Mouse (Mus musculus) forelimb bud, embryonic 11.5 days (tissue): ENCODE results near the gene Olfml3.

Source experiments
- DNase-seq: peaks from one replicate; pipeline ENCODE4 v3.0.0-alpha.2; 2012; ENCODE audit warnings: low read depth, low spot score

Olfml3 gene

GRCm38 (mm10) chr3:103737778-103738571 is at the start of gene Olfml3:
Gene Olfml3, minus strand, starts transcription at chr3:103738001.
- DNase-seq, result peak; percentile 93

- DNase-seq, result no peak
Observed at GRCm38 (mm10) chr3:103787225-103787624, 49.4 kb upstream of the Olfml3 start.

GRCm38 (mm10) chr3:103782844-103783609 is 45.2 kb upstream of the Olfml3 start:
- DNase-seq, result no peak

GRCm38 (mm10) chr3:103780777-103781176 is 43.0 kb upstream of the Olfml3 start:
- no peak for DNase-seq

GRCm38 (mm10) chr3:103780271-103780670 is 42.5 kb upstream of the Olfml3 start:
- DNase-seq, result no peak

- DNase-seq, result no peak
Observed at GRCm38 (mm10) chr3:103779183-103779582, 41.4 kb upstream of the Olfml3 start.

- no peak for DNase-seq
Observed at GRCm38 (mm10) chr3:103778660-103779059, 40.9 kb upstream of the Olfml3 start.

- DNase-seq, result no peak
Observed at GRCm38 (mm10) chr3:103777940-103778339, 40.1 kb upstream of the Olfml3 start.

- DNase-seq, result no peak
Observed at GRCm38 (mm10) chr3:103774009-103774408, 36.2 kb upstream of the Olfml3 start.

GRCm38 (mm10) chr3:103773508-103773907 is 35.7 kb upstream of the Olfml3 start:
- DNase-seq, result no peak

GRCm38 (mm10) chr3:103772846-103773245 is 35.0 kb upstream of the Olfml3 start:
- DNase-seq, result no peak

- no peak for DNase-seq
Observed at GRCm38 (mm10) chr3:103771531-103772130, 33.8 kb upstream of the Olfml3 start.

- DNase-seq, result no peak
Observed at GRCm38 (mm10) chr3:103766789-103767188, 29.0 kb upstream of the Olfml3 start.

- no peak for DNase-seq
Observed at GRCm38 (mm10) chr3:103759261-103759970, 21.6 kb upstream of the Olfml3 start.

- DNase-seq, result no peak
Observed at GRCm38 (mm10) chr3:103758456-103758855, 20.7 kb upstream of the Olfml3 start.

GRCm38 (mm10) chr3:103756920-103757319 is 19.1 kb upstream of the Olfml3 start:
- no peak for DNase-seq

- DNase-seq, result no peak
Observed at GRCm38 (mm10) chr3:103755351-103755750, 17.6 kb upstream of the Olfml3 start.

- DNase-seq, result no peak
Observed at GRCm38 (mm10) chr3:103751558-103751957, 13.8 kb upstream of the Olfml3 start.

GRCm38 (mm10) chr3:103746711-103747110 is 8.9 kb upstream of the Olfml3 start:
- no peak for DNase-seq

- DNase-seq, result no peak
Observed at GRCm38 (mm10) chr3:103745001-103745770, 7.4 kb upstream of the Olfml3 start.

- DNase-seq, result no peak
Observed at GRCm38 (mm10) chr3:103743208-103743607, 5.4 kb upstream of the Olfml3 start.
